Mouse (Mus musculus) hematopoietic stem cell, adult 5-6 weeks (primary cell): Measurements from ENCODE around the gene Mex3d. TPM values are rescaled to one million over a fixed set of nuclear protein-coding genes. Genes with fewer than 3 reads are reported as not detected.

Experiments
- total RNA-seq: library from RNA; stranded (forward); fragments of 172-1452, 232-1000 nt; gene quantifications from 2 replicates; pipeline ENCODE4 v1.2.3, GENCODE M21; 2017

The Mex3d gene
- total RNA-seq, 1 experiment from 2014 or later: 9.9 TPM

Other genes starting within 250 kb of the Mex3d start
- 27.9 and 29.8 TPM in 2 replicates for gene Atp5d, start 249.0 kb downstream of the Mex3d start, total RNA-seq
- 2.2 and 2.4 TPM in 2 replicates for gene Cbarp, start 246.8 kb downstream of the Mex3d start, total RNA-seq
- 19.4 and 20.2 TPM in 2 replicates for gene Midn, start 239.4 kb downstream of the Mex3d start, total RNA-seq
- 93.6 and 143 TPM in 2 replicates for gene Cirbp, start 221.7 kb downstream of the Mex3d start, total RNA-seq
- 9.1 and 26.2 TPM in 2 replicates for gene 1600002K03Rik, start 214.7 kb downstream of the Mex3d start, total RNA-seq
- gene Efna2, start 208.2 kb downstream of the Mex3d start, total RNA-seq: not detected in 2 replicates
- gene Mum1, start 161.2 kb downstream of the Mex3d start, total RNA-seq: 43.0 and 47.5 TPM in 2 replicates
- 79.6 and 101 TPM in 2 replicates for gene Ndufs7, start 138.5 kb downstream of the Mex3d start, total RNA-seq
- 0.81 and 1.8 TPM in 2 replicates for gene Gamt, start 126.6 kb downstream of the Mex3d start, total RNA-seq
- gene Dazap1, start 126.2 kb downstream of the Mex3d start, total RNA-seq: 150 and 329 TPM in 2 replicates
- gene Rps15, start 95.2 kb downstream of the Mex3d start, total RNA-seq: 2,831 and 3,208 TPM in 2 replicates
- gene Apc2, start 91.7 kb downstream of the Mex3d start, total RNA-seq: 0.30 and 0.75 TPM in 2 replicates
- gene 2310011J03Rik, start 67.1 kb downstream of the Mex3d start, total RNA-seq: 8.5 and 17.6 TPM in 2 replicates
- gene Pcsk4, start 58.2 kb downstream of the Mex3d start, total RNA-seq: 2.9 and 3.1 TPM in 2 replicates
- gene Reep6, start 57.7 kb downstream of the Mex3d start, total RNA-seq: 2.1 and 2.9 TPM in 2 replicates
- 0.25 and 0.40 TPM in 2 replicates for gene Adamtsl5, start 39.2 kb downstream of the Mex3d start, total RNA-seq
- gene Plk5, start 31.2 kb downstream of the Mex3d start, total RNA-seq: not detected in 2 replicates
- 40.6 and 89.6 TPM in 2 replicates for gene Mbd3, start 11.9 kb upstream of the Mex3d start, total RNA-seq
- 94.4 and 127 TPM in 2 replicates for gene Uqcr11, start 19.2 kb upstream of the Mex3d start, total RNA-seq
- 52.6 and 54.4 TPM in 2 replicates for gene Tcf3, start 46.0 kb upstream of the Mex3d start, total RNA-seq
- not detected in 2 replicates for gene Onecut3, start 107.2 kb upstream of the Mex3d start, total RNA-seq
- not detected in 2 replicates for gene Atp8b3, start 151.5 kb upstream of the Mex3d start, total RNA-seq
- 13.9 and 19.2 TPM in 2 replicates for gene Rexo1, start 173.9 kb upstream of the Mex3d start, total RNA-seq
- gene Klf16, start 189.7 kb upstream of the Mex3d start, total RNA-seq: 5.3 and 9.9 TPM in 2 replicates
- gene Abhd17a, start 202.7 kb upstream of the Mex3d start, total RNA-seq: 16.3 and 20.9 TPM in 2 replicates
- gene Scamp4, start 215.2 kb upstream of the Mex3d start, total RNA-seq: 7.4 and 9.6 TPM in 2 replicates
- 0.94 TPM in 1 of 2 replicates, not detected in the other for gene Adat3, start 215.2 kb upstream of the Mex3d start, total RNA-seq
- 0.31 and 0.60 TPM in 2 replicates for gene Gm49322, start 218.4 kb upstream of the Mex3d start, total RNA-seq
- gene Csnk1g2, start 235.2 kb upstream of the Mex3d start, total RNA-seq: 184 and 239 TPM in 2 replicates